Mouse (Mus musculus): ENCODE data around the gene Crisp1. TPM values are rescaled to one million over a fixed set of nuclear protein-coding genes. Genes with fewer than 3 reads are reported as not detected.

The Crisp1 gene
- polyA plus RNA-seq (2015; fragmentation: Illumina TruSeq; extraction: RNeasy Lipid Tissue Mini Kit (QIAGEN cat#74804); ENCODE audit: insufficient read depth, low read depth, low replicate concordance) = not detected

GRCm38 (mm10) chr17:40319062-40319461 lies at the start of gene Crisp1:
Gene Crisp1 (minus strand): TSS chr17:40319207.

Other genes starting within 250 kb of the Crisp1 start
- not detected for gene AC192777.2, start 223.8 kb downstream of the Crisp1 start, polyA plus RNA-seq (2015; fragmentation: Illumina TruSeq; extraction: RNeasy Lipid Tissue Mini Kit (QIAGEN cat#74804); ENCODE audit: insufficient read depth, low read depth, low replicate concordance)
- not detected for gene Pgk2, start 110.6 kb downstream of the Crisp1 start, polyA plus RNA-seq (2015; fragmentation: Illumina TruSeq; extraction: RNeasy Lipid Tissue Mini Kit (QIAGEN cat#74804); ENCODE audit: insufficient read depth, low read depth, low replicate concordance)
- not detected for gene Crisp3, start 76.9 kb downstream of the Crisp1 start, polyA plus RNA-seq (2015; fragmentation: Illumina TruSeq; extraction: RNeasy Lipid Tissue Mini Kit (QIAGEN cat#74804); ENCODE audit: insufficient read depth, low read depth, low replicate concordance)
- gene Esp8, start 200.8 kb upstream of the Crisp1 start, polyA plus RNA-seq (2015; fragmentation: Illumina TruSeq; extraction: RNeasy Lipid Tissue Mini Kit (QIAGEN cat#74804); ENCODE audit: insufficient read depth, low read depth, low replicate concordance) = not detected
- gene Esp6, start 242.3 kb upstream of the Crisp1 start, polyA plus RNA-seq (2015; fragmentation: Illumina TruSeq; extraction: RNeasy Lipid Tissue Mini Kit (QIAGEN cat#74804); ENCODE audit: insufficient read depth, low read depth, low replicate concordance) = not detected

All from pancreas, adult 10 weeks (tissue).